Mouse (Mus musculus): ENCODE measurements at regions not wholly inside any gene's neighbourhood (a gene's known extent, or its start where the extent isn't known, plus 50 kb on each side); places are given as distances from the start of the nearest gene placed in this dataset.

DNA sequence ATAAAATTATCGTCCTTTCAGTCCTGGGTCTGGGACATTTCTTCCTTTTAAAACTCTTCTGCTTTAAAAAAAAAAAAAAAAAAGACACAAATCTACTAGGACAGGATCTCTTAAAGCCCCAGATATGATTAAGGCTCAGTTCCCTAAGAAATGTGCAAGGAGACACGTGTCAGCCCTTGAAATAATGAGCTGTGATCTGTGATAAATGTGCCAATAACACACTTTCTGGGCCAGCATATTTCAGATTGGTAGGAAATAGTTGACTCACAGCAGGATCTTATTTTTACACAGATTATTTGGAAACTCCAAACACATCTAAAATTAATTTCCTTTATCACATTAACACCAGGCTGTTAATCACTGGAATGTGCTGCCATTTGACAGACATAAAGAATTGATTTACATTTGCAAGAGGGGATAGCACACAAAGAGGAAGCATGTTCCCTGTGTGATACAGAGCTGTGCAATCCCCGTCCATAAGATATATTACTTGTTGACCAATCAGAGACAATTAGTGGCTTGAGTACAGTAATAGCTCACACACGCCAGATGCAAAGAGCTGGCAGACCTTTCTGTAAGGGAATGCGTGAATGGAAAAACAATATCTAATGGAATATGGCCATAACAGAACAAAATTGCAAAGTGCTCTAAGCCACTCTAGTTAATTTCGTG is 263.7 kb downstream of the Pax3 start:
- no peak for DNase-seq (ENCODE audit: low read depth, low spot score)

DNA sequence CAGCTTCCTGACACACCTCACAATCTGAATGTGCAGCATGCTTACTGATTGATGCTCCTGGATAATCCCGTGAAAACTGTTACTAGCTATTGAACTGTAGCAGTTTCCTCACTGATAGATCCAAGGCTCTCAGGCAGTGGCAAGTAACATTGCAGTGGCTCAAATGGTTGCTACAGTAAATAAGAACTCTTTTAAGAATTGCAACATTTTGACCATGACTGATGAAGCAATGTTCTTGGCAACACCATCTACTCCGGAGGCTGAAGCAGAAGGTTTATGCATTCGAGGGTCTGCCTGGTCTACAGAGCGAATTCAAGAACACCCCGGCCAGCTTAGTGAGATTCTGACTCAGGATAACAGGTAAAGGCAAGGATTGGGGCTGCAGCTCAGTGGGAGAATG is 264.7 kb downstream of the Pax3 start:
- no peak for DNase-seq (ENCODE audit: low read depth, low spot score)

DNA sequence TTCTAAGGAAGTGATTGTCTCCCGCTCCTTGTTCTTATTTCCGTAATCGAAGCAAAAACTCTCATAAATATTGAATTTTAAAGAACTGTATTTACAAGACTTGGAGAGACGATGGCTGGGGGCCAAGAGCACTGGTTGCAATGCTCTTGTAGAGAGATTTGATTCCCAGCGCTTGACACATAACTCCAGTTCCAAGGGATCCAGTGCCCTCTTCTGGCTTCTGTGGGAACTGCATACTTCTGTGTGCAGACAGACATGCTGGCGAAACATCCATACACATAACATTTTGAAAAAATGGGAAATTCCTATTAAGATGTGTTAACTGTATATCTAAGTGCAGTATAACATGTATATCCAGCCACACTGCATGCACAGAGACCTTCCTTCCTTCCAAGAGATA is 266.3 kb downstream of the Pax3 start:
- no peak for DNase-seq (ENCODE audit: low read depth, low spot score)

DNA sequence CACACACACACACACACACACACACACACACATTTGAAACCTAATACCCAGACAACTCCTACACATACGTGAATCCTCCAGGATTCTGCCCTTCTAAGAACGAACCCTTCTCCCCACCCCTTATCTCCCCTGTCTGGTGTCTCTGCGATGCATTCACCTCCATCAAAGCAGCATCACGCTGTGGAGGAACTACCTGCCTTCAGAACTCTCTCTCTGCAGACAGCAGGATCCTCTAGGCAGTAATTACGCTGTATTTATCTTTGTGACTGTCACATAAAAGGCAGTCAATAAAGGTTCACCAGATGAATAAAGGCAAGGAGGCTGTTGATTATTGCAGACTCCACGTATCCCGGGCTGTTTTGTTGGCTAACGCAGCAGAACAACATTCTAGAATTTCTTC is 267.4 kb downstream of the Pax3 start:
- DNase-seq (ENCODE audit: low read depth, low spot score) = no peak

DNA sequence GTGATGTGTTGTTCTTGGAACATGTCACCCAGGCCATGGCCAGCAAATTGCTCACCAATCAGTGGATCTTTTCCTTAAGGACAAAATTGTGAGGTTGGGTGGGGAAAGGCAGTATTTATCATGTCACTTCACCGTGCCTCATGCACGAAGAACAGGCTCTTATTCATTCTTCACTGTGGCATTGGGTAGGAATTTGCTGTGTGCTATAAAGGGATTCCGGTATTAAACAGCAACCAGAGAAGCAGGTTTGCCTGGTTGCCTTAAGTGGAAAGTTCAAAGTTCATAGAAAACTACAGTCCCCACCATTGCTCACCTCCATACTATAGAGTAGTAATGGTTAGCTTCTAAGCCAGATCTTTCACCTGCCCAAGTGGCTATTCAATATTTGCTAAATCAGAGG is 270.8 kb downstream of the Pax3 start:
- no peak for DNase-seq (ENCODE audit: low read depth, low spot score)

DNA sequence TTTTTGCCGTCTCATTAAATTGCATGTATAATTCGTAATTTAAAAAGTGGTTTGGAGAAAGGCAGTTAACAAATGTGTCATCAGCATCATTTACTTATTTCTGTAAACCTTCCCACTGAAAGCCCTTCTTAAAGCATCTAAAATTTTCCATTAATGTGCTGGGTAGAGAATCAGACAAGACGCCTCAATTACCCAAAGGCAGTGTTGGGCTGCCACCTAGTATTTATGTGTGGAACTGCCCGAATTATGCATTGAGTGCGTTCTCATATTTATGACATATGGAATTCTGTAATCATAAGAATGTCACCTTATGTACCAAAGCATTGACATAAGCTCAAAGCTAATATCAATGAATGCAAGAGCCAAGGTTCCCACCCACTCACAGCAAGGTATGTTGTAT is 300.7 kb downstream of the Pax3 start:
- DNase-seq (ENCODE audit: low read depth, low spot score) = no peak

DNA sequence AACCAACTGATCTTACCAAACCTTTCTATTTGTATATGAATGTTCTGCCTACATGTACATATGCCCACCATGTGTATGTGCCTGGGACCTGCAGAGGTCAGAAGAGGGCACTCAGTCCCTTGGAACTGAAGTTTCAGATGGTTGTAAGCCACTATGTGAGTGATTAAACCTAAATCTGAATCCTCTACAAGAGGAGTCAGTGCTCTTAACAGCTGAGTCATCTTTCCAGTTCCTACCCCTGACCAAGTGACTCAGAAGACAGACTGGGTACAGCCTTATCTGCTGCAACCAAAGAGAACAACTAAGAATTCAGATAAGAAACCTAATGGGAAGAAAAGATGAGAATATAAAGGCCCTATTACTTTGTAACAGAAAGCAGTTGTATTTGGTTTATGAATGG is 317.9 kb downstream of the Pax3 start:
- DNase-seq (ENCODE audit: low read depth, low spot score) = no peak

DNA sequence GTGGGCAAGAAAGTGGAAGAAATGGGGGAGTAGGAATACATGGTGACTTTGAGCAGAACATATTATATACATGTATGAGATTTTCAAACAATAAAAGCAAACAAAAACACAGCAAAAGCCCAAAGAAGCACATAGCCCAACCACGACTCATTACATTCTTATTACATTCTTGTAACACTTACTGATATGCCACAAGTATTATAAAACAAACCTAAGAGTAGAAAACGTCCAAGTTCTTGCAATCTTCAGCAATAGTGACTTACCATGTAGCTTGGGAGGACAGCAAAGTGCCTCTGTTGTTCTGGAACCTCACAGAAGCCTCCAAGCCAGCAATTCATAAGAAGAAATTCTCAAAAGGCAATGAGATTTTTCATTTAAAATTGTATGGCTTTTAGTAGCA is 326.8 kb downstream of the Pax3 start:
- no peak for DNase-seq (ENCODE audit: low read depth, low spot score)

DNA sequence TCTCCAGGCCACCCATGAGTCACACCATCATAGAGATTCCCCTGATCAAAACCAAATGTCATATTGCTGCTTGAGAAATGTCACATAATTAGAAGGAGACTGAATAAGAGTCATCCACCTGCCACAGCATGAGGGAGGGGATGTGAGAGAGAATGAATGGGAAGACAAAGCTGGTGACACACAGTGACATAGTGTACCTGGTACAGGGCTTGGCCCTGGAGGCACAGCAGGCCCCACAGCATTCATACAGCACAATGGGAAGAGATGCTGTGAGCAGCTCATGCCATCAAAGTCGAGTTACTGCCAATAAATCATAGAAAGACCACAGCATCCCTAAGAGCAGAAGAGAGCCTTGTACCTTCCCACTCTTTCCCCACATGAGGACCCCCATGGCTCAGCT is 327.8 kb downstream of the Pax3 start:
- no peak for DNase-seq (ENCODE audit: low read depth, low spot score)

DNA sequence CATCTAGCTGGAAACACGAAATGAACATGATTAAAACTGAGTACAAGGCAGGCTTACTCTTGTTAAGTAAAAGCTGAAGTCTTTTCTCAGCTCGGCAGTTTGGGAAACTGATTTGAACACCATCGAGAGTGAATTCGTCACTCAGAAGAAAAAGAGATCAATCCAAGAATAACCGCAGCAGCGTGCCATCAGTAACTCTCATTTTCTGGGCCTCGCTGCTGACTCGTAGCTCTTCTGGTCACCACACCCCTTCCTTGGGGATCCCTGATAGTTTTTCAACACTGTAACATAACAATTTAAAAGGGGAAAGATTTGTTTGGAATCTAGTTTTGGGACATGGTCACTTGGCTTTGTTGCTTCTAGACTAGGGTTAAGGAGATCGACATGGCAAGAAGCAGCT is 337.0 kb downstream of the Pax3 start:
- DNase-seq (ENCODE audit: low read depth, low spot score) = no peak

DNA sequence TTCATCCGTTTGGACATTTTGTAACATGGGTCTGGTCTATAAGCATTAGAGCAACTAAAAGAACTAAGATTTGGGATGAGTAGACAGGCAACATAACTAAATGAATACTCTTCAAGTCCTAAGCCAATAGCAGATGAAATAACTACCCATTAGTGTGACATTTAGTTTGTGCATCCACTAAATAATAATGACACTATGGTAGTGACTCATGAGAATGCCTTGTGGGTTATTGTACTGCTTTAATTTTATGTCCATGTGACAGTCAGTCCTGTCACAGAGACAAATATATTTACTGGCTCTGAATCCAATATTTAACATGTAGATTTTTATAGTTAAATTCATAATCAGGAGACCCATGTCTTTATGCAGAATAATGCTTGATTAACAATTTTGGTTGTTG is 339.5 kb upstream of the Epha4 start:
- no peak for DNase-seq (ENCODE audit: low read depth, low spot score)

DNA sequence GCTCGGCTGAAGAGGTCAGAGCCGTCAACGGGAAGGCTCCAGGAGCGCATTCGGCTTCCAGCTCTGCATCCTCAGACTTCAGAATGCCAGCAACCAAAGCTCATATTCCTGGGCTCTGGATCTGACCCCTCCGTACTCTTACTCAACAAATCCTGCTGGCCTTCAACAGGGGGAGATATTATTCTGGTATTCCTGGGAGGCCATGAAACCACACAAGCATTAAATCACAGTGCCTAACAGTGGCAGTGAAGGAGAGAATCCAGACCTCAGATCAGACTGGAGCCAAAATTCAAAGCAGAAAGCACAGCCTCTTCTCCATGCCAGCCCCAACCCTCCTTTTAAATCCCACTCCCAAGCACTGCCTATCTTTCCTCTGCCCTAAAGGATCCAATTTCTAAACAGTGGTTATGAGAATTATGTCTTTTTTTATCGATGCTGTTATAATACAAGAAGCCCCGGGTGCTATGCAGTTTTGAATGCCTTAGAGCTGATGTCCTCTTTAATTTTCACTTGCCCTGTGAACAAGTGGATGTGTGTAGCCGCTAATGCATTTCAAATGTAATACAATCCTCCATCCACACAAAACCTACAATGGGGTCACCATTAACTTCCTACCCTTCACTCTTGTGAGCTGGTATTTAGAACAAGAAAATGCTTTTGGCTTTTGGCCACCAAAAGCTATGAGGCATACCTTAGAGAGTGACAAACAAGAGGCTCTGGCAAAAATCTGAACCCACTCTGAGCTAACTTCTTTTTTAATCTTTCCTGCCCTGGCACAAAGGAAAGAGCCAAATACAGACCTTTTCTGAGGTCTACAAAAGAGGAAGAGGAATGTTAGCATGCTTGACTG is 333.1 kb upstream of the Epha4 start:
- DNase-seq (ENCODE audit: low read depth, low spot score) = no peak

DNA sequence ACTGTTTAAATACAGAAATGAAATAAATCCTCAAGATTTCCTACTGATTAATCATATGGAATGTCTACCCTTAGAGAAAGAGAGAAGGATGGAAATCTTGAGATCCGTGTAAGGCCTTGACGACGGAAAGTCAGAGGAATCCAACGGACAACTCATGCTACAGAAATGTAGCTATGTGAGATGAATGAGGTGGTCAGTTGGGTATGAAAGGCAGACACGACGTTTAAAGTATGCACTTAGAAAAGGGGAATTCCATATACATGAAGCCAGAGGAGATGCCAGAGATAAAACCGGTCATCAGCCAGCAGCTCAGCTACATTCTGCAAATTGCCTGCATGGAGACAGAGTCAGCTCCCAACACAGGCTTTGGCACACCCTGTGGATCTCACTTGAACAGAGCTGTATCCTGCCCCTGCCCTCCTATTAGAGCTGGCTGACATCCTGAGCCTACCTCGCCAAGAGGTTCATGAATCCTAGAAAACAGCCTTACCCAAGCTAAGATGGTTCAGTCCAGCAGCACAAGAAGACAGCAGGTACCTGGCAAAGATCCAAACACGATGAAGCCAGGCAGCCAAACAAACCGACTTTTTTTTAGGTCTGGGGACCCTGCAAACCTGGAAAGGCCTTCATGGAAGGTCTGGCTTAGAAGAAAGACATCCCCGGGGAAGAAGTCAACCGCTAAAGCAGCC is 331.3 kb upstream of the Epha4 start:
- no peak for DNase-seq (ENCODE audit: low read depth, low spot score)

DNA sequence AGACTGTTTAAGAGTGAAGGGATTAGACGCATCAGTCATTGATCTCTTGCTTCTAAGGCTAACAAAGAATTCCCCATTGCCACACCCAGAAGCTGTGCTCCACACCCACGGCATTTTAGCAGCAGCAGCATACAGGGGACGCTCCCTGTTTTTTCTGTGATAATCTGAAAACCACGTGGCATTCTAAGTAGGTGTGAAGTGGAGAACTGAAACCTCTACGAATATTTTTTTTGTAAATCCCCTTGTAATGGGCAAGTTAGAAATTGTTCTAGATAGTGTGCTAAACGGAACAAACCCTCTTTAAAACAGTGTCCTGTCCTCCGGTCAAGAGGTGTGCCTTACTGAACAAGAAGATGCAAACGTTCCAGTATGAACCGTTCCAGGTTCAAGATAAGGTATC is 325.8 kb upstream of the Epha4 start:
- no peak for DNase-seq (ENCODE audit: low read depth, low spot score)

DNA sequence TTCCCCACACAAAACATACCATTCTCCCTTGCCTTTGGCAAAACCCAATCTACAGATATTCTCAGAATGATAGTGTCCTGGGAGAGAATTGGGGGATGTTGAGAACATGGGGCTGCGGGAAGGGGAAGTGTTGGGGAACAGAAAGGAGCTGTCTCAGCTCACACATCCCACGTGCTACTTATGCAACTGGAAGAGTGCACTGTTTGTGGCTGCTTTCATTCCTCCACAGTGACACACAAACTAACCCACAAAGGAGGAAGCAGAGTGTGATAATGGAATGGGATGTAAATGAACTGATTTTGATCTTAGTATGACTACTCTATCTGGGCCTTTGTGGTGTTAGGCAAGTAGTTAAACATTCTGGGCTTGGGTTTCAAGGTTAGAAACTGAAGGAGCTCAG is 317.3 kb upstream of the Epha4 start:
- DNase-seq (ENCODE audit: low read depth, low spot score) = no peak

DNA sequence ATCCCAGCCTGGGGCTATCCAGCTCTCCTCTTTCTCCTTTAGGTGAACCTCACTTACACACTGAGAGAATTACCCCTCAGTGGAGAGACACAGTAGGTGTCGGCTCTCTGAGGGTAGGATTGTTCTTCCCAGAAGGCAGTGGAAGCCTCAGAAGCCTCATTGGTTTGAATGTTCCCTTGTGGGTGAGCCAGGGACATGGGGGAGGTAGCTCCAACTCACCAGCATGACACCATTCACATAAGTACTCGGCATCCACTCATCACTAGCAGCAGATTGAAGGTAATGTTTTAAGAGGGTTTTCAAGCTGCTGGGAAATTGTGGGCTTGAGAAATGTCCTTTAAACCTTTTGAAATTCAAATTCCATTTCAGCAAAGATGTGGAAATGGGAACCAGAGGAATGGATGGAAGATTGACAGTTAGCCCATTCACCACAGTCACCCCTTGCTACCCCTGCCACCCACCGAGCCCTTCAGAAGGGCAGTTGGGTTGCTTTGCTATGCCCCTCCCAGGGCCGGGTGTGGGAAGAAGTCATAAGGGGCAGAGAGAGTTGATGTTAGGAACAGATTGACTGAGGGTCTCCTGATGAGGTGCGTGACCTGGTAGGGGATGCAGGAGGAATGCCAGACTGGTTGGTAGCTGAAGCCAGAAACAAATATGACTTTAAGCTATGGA is 310.0 kb upstream of the Epha4 start:
- no peak for DNase-seq (ENCODE audit: low read depth, low spot score)

DNA sequence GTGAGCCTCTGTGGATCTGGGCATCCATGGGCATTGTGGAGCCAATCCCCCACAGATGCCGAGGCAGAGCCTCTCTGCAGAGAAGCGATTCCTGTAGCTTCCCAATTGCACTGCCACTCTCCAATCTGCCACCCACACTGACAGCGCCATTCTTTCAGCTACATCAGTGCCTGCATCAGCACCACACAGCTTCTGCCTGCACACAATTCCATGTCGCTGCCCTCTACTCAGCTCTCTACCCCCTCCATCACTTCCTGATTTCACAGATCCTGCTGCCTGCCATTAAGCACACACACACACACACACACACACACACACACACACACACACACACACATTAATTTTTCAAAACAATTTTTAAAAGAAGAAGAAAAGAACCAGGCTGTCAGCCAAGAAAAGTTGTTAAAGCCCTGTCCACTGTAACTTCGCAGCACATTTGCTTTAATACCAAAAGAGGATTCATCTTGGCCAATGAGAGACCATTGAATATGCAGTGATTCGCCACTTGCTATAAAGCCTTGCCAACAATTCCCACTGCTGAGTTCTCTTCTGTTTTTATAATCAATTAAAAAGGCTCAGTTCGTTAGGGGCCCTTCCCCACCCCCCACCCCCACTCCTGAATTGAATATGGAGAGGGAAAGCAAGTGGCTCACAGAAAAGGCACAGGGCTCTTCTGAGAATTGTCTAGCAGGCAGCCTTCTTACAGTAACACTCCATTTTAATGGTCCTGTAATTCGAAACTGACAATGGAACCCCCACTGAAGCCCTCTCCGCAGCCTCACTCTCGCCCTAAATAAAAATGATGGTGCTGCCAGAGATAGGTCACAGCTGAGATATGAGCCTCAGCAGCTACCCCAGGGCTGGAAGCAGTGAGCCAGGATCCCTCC is 309.2 kb upstream of the Epha4 start:
- DNase-seq (ENCODE audit: low read depth, low spot score) = no peak

DNA sequence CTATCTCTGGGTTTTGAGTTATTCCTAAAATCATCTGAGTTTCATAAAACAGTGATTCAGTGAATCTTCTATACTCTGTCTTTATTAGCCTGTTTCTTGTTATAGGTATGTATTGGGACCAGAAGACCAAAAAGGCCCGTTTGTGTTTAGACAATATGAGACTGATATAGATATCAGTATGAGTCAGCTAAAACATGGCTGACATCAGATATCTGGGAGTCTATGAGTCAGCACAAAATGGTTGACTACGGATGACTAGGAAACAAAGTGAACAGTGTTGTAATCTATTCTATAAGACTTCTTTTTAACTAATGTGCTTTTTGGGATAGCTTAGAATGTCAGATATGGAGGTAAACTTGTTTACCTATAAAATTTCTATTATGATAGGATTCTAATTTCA is 305.2 kb upstream of the Epha4 start:
- DNase-seq (ENCODE audit: low read depth, low spot score) = no peak

DNA sequence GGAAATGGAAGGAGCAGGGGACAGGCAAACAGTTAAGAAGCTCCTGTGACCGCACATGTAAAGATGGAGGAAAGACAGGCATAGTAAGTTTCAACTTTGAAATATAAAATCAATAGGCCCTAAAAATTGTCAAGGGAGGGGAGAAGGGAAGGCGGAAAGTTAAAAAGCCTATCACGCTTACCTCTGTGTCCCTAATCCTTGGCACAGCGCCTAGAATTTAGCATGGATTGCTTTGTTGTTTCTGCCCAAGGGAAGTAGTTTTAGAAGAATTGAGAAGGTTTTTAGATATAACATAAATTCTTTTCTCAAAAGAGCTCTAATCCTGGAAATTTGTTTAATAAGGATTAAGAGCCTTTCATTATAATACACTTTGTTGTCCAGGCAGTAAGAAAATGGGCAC is 300.6 kb upstream of the Epha4 start:
- no peak for DNase-seq (ENCODE audit: low read depth, low spot score)

DNA sequence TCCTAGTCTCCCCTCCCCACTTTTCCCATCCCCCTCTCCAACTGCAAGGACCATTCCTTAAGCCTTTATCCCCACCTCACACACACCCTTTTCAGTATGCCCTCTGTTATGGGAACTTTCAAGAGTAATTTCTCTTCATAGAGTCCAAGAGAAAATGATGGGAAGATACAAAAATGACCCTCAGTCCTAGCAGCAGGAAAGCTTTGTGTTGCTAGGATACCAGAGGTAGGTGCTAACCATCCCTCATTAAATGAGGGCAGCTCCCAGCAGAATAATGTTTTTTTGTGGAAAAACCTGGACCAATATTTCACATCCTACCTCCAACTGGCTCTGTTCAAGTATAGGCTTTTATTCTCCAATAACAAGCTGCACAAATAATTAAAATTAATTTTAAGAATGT is 296.7 kb upstream of the Epha4 start:
- no peak for DNase-seq (ENCODE audit: low read depth, low spot score)

DNA sequence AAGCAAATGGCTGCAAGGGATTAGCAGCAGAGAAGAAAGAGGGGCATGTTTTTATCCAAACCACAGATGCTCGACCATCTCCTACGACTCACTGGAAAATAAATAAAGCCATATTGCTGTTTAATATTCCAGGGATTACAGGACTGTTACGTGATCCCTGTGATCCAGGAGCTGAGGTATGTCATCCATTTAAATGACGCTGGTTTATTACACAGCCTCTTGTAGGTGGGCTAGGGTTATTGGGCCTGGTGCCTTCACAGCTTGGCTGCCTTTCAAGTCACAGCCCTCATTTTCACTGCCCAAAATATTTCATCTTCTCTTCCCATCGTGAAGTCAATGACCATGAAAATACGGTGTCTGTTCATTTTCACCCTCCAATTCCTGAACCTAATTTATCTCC is 276.1 kb upstream of the Epha4 start:
- DNase-seq (ENCODE audit: low read depth, low spot score) = no peak

All from c-Kit-negative CD71-positive TER-119-positive erythroid progenitor cells, embryonic 14.5 days (primary cell).